Mouse (Mus musculus) cerebellum, adult 9-10 months (tissue): ENCODE results near the gene Ahcyl1.

Experiments
- DNase-seq: peaks from one replicate; pipeline ENCODE4 v3.0.0; 2022

The Ahcyl1 gene

GRCm38 (mm10) chr3:107703675-107704370, 7.5 kb upstream of the Ahcyl1 start:
- DNase-seq = no peak

GRCm38 (mm10) chr3:107701767-107702394, 5.5 kb upstream of the Ahcyl1 start:
- DNase-seq = no peak

GRCm38 (mm10) chr3:107700625-107701024, 4.3 kb upstream of the Ahcyl1 start:
- DNase-seq = no peak

GRCm38 (mm10) chr3:107696910-107697309, 550 bp upstream of the Ahcyl1 start:
- no peak for DNase-seq

GRCm38 (mm10) chr3:107695219-107695947, 977 bp downstream of the Ahcyl1 start:
- no peak for DNase-seq

- no peak for DNase-seq
These were observed 2.0 kb downstream of the Ahcyl1 start for GRCm38 (mm10) chr3:107694256-107694900.

- DNase-seq = peak; percentile 44
These were observed 6.0 kb downstream of the Ahcyl1 start for GRCm38 (mm10) chr3:107690366-107690765.

GRCm38 (mm10) chr3:107689245-107689644, 7.1 kb downstream of the Ahcyl1 start:
- DNase-seq = no peak

- no peak for DNase-seq
These were observed 8.1 kb downstream of the Ahcyl1 start for GRCm38 (mm10) chr3:107688236-107688635.

- DNase-seq = no peak
These were observed 9.9 kb downstream of the Ahcyl1 start for GRCm38 (mm10) chr3:107686276-107686977.

- DNase-seq = no peak
These were observed 10.7 kb downstream of the Ahcyl1 start for GRCm38 (mm10) chr3:107685652-107686051.

GRCm38 (mm10) chr3:107683587-107683986, 12.8 kb downstream of the Ahcyl1 start:
- DNase-seq = no peak

GRCm38 (mm10) chr3:107680790-107681576, 15.4 kb downstream of the Ahcyl1 start:
- DNase-seq = peak; percentile 65

- no peak for DNase-seq
These were observed 24.9 kb downstream of the Ahcyl1 start for GRCm38 (mm10) chr3:107671509-107671908.

GRCm38 (mm10) chr3:107670500-107670899, 25.9 kb downstream of the Ahcyl1 start:
- no peak for DNase-seq

GRCm38 (mm10) chr3:107668786-107669185, 27.6 kb downstream of the Ahcyl1 start:
- no peak for DNase-seq

GRCm38 (mm10) chr3:107667426-107667825, 28.9 kb downstream of the Ahcyl1 start:
- no peak for DNase-seq

- no peak for DNase-seq
These were observed 31.7 kb downstream of the Ahcyl1 start for GRCm38 (mm10) chr3:107664641-107665040.

- no peak for DNase-seq
These were observed 37.4 kb downstream of the Ahcyl1 start for GRCm38 (mm10) chr3:107659000-107659399.

GRCm38 (mm10) chr3:107656888-107657287, 39.5 kb downstream of the Ahcyl1 start:
- no peak for DNase-seq

- no peak for DNase-seq
These were observed 40.2 kb downstream of the Ahcyl1 start for GRCm38 (mm10) chr3:107656151-107656550.

- DNase-seq = no peak
These were observed 40.9 kb downstream of the Ahcyl1 start for GRCm38 (mm10) chr3:107655491-107655890.
